Mouse (Mus musculus): ENCODE data around the gene Ric3.
A peak's percentile ranks its signal among the peaks of the same experiment; 100 is the strongest.

DNA sequence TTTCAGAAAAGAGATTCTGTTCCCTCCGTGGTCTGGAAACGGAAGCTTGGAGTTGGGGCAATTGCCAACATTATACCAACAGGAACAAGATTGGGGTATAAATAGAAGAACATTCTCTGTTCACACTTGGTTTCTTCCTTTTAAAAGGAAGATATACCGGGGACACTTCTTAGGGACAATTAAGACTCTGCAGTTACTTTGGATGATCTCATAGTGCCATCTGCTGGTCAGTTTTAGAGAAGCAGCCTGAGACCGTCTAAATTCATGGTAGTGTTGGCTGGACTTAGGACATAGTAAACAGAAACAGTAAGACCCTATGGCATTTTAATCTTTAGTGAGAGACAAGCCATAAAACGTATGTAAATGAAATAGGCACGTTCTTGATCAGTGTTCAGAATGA, 54.9 kb downstream of the Ric3 start:
- TF ChIP-seq CTCF (IDR thresholded peaks at IDR 0.05; ENCODE audit: insufficient read depth, low read length) (peak; percentile 43; the same call in 1 of the 2 replicates), POLR2A (IDR thresholded peaks at IDR 0.05; ENCODE audit: borderline replicate concordance, extremely low read depth, low read depth, low read length) (no peak)

Measured in lung, adult 2 months (tissue).